Mouse (Mus musculus): ENCODE measurements around the gene Prps1l1. TPM values are rescaled to one million over a fixed set of nuclear protein-coding genes. Genes with fewer than 3 reads are reported as not detected.

Gene Prps1l1
- polyA plus RNA-seq, 1 experiment from 2014 or later: not detected

DNA sequence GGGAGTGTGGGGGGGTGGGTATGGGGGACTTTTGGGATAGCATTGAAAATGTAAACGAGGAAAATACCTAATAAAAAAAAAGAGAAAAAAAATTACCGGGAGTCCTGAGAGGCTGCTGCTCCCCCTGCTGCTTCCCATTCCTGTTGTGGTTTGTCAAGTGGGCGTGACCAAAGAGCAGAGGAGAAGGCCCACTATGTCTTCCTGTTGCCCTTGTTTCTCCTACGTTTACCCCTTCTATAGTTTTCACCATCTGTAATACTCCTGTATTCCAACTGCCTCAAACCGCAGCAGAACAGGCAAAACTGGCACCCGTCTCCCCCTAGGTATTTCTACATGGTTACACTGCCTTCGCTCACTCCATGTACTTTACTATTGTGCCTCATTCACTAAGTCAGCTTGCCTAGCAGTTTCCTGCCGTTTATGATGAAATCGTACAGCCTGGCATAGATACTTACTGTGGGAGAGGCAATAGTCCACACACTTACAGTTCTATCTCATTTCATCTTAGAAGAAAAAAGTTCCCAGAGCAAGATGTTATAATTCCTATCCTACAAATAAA is 34.2 kb downstream of the Prps1l1 start:
- Histone ChIP-seq H3K4me2 (ENCODE audit: low read length) (no peak overlapping the region), H3K27ac (ENCODE audit: low read length) (no peak overlapping the region), H3K9ac (replicated peaks; ENCODE audit: low read depth, low read length) (no peak overlapping the region), H3K4me1 (replicated peaks; ENCODE audit: control insufficient read depth, insufficient read depth, low read length) (no peaks in the 10 kb centered on the region), H3K36me3 (ENCODE audit: control insufficient read depth, insufficient read depth) (no peaks in the 10 kb centered on the region), H3K27me3 (replicated peaks; ENCODE audit: control insufficient read depth, insufficient read depth, low read length) (no peaks in the 10 kb centered on the region), H3K9me3 (ENCODE audit: control insufficient read depth, low read length) (no peaks in the 10 kb centered on the region), H3K4me3 (replicated peaks; ENCODE audit: low read length) (no peak overlapping the region)
- no peak for ATAC-seq
- 85% methylated on average over 9 of the region's 9 CpGs for WGBS

DNA sequence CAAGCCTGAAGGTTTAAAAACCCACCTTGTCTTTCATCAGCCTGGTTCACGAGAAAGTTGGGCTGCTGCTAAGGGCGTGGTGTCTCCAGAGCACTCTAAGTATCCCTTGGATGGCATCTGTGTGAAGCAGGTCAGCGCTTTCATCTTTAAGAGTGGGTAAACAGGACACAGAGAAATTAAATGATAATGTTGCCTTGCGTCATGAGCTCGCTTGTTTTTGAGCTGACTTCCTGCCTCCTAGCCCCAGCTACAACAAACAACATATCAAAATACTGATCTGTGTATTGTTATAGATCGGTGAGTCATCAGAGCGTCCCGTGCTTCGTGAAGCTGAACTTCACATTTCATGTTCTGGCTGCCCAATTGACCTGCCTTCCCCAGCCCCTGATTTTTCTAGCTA is 36.7 kb downstream of the Prps1l1 start:
- Histone ChIP-seq H3K9me3 (ENCODE audit: control insufficient read depth, low read length) (no peaks in the 10 kb centered on the region), H3K36me3 (ENCODE audit: control insufficient read depth, insufficient read depth) (no peaks in the 10 kb centered on the region), H3K27ac (ENCODE audit: low read length) (no peak overlapping the region), H3K27me3 (replicated peaks; ENCODE audit: control insufficient read depth, insufficient read depth, low read length) (no peaks in the 10 kb centered on the region), H3K4me3 (replicated peaks; ENCODE audit: low read length) (no peak overlapping the region), H3K9ac (replicated peaks; ENCODE audit: low read depth, low read length) (no peak overlapping the region), H3K4me1 (replicated peaks; ENCODE audit: control insufficient read depth, insufficient read depth, low read length) (peaks cover 4% of the 10 kb centered on the region; the same call in 1 of the 2 replicates), H3K4me2 (ENCODE audit: low read length) (no peak overlapping the region)
- no peak for ATAC-seq
- 88% methylated on average over 9 of the region's 9 CpGs for WGBS

DNA sequence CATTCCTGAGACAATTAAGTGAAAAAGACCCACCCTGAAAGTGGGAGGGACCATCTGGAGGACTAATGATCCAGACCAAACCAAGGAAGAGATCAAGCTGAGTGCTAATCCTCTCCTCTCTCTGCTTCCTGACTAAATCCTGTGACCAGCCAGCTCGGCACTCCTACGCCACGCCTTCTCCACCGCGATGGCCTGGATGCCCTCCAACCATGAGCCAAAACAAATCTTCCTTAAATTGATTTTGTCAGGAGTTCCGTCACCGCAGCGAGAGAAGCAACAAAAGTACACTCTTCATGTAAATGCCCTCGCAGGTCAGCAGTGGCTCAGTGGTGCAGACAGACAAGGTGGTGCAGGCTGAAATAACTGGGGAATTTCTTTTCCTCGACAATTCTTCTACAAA is 37.5 kb downstream of the Prps1l1 start:
- WGBS: 40% methylated on average over 10 of the region's 10 CpGs
- H3K4me1 ChIP-seq (replicated peaks; ENCODE audit: control insufficient read depth, insufficient read depth, low read length): peaks cover 4% of the 10 kb centered on the region; the same call in 1 of the 2 replicates

DNA sequence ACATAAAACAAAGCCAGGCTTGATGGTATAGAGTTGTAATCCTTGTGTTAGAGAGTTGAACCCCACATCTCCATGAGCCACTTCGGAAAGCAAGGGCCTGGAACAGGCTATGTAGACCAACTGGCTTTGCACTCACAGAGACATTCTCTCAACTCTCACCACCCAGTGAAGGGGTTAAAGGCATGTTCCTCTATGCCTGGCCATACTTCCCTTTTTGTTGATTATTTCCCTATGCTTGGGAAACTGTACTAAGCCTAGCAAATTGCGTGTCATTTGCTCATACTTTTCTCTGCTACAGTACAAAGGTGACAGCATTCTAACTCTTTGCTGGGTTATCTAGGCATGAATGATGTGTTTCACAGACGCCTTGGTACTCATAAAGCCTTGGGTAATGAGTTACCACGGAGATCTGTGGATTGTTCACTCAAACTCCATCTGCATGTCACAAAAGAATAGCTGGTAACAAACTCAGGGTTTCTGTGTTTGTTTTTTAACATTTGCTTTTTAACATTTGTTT is 41.4 kb downstream of the Prps1l1 start:
- no peaks in the 10 kb centered on the region for H3K27me3 ChIP-seq (replicated peaks; ENCODE audit: control insufficient read depth, insufficient read depth, low read length)
- no peak overlapping the region for H3K4me3 ChIP-seq (replicated peaks; ENCODE audit: low read length)
- no peak overlapping the region for H3K4me2 ChIP-seq (ENCODE audit: low read length)
- H3K9me3 ChIP-seq (ENCODE audit: control insufficient read depth, low read length): no peaks in the 10 kb centered on the region
- 44% methylated on average over 4 of the region's 4 CpGs for WGBS
- ATAC-seq: no peak
- H3K36me3 ChIP-seq (ENCODE audit: control insufficient read depth, insufficient read depth): no peaks in the 10 kb centered on the region
- no peak overlapping the region for H3K9ac ChIP-seq (replicated peaks; ENCODE audit: low read depth, low read length)
- no peak overlapping the region for H3K27ac ChIP-seq (ENCODE audit: low read length)
- peaks cover 4% of the 10 kb centered on the region; the same call in 1 of the 2 replicates for H3K4me1 ChIP-seq (replicated peaks; ENCODE audit: control insufficient read depth, insufficient read depth, low read length)

More for the DNA sequence above, 37.5 kb downstream of the Prps1l1 start:
- Histone ChIP-seq H3K27ac (ENCODE audit: low read length) (no peak overlapping the region), H3K9me3 (ENCODE audit: control insufficient read depth, low read length) (no peaks in the 10 kb centered on the region), H3K27me3 (replicated peaks; ENCODE audit: control insufficient read depth, insufficient read depth, low read length) (no peaks in the 10 kb centered on the region), H3K9ac (replicated peaks; ENCODE audit: low read depth, low read length) (no peak overlapping the region), H3K4me3 (replicated peaks; ENCODE audit: low read length) (no peak overlapping the region), H3K36me3 (ENCODE audit: control insufficient read depth, insufficient read depth) (no peaks in the 10 kb centered on the region), H3K4me2 (ENCODE audit: low read length) (no peak overlapping the region)
- ATAC-seq: no peak

DNA sequence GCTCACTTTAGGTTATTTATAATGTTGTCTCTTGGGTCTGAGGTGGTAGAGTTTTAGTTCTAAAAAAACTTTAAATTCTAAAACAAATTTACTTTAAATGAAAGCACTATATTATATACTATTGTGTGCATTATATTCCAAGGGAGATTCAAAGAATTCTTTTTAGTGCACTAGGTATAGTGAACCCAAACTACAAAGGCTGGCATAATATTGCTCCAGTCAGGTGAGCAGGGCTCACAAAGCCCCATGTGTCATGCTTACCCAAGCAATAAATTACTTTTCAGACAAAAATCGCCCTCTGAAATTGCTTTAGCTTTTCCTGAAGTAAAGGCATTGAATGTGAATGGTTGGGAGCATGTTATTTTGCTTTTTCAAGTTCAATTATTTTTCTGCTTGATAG is 43.0 kb downstream of the Prps1l1 start:
- Histone ChIP-seq H3K36me3 (ENCODE audit: control insufficient read depth, insufficient read depth) (no peaks in the 10 kb centered on the region), H3K9ac (replicated peaks; ENCODE audit: low read depth, low read length) (no peak overlapping the region), H3K4me1 (replicated peaks; ENCODE audit: control insufficient read depth, insufficient read depth, low read length) (peaks cover 4% of the 10 kb centered on the region; the same call in 1 of the 2 replicates), H3K27me3 (replicated peaks; ENCODE audit: control insufficient read depth, insufficient read depth, low read length) (no peaks in the 10 kb centered on the region), H3K4me3 (replicated peaks; ENCODE audit: low read length) (no peak overlapping the region), H3K9me3 (ENCODE audit: control insufficient read depth, low read length) (no peaks in the 10 kb centered on the region), H3K4me2 (ENCODE audit: low read length) (no peak overlapping the region), H3K27ac (ENCODE audit: low read length) (no peak overlapping the region)
- ATAC-seq: no peak
- WGBS: 23% methylated on average over 1 of the region's 1 CpGs

Other genes starting within 250 kb of the Prps1l1 start
- 13.6 and 16.4 TPM in 2 replicates for gene Hdac9, start 67.7 kb upstream of the Prps1l1 start, polyA plus RNA-seq (2015; fragmentation: Nextera tagmentation; extraction: Ambion mirVana)
- 32.1 and 35.6 TPM in 2 replicates for gene Snx13, start 62.4 kb downstream of the Prps1l1 start, polyA plus RNA-seq (2015; fragmentation: Nextera tagmentation; extraction: Ambion mirVana)

All from forebrain, embryonic 16.5 days (tissue).